In genomic region chr15:84712566-84713405, GRCm38 (mm10) we compare ENCODE assay signal across 12 mouse cellular contexts. TPM values are rescaled to one million over a fixed set of nuclear protein-coding genes. Genes with fewer than 3 reads are reported as not detected.
A peak's percentile ranks its signal among the peaks of the same experiment; 100 is the strongest.
DNase-seq lines count a peak whose midpoint lies in the region; ATAC-seq and TF ChIP-seq lines count a peak whose summit lies in the region.
"Had no signal": no experiment of that assay in that cellular context is flagged by ENCODE, and none has a peak within 500 bp of the region (broad histone marks: within the 10 kb centered on the region; RNA-seq: fewer than 3 reads in every experiment).

No protein-coding gene starts in this region.

- peak; percentile 57 for ATAC-seq in intestine, embryonic 15.5 days
- ATAC-seq in inflammation-experienced regulatory T-cells, adult 6 months = no peak

- H3K27ac ChIP-seq in gastrocnemius, adult 2 months = peak overlapping the region; percentile 88
- peak overlapping the region; percentile 87 for H3K27ac ChIP-seq in heart, adult 2 months
- peak overlapping the region; percentile 76 for H3K27ac ChIP-seq in intestine, embryonic 15.5 days
- H3K27ac ChIP-seq: forebrain, embryonic 12.5 days had no signal

- no peaks in the 10 kb centered on the region for H3K27me3 ChIP-seq in heart, adult 2 months (ENCODE audit: control insufficient read depth, insufficient read depth, low read length)
- no peaks in the 10 kb centered on the region for H3K27me3 ChIP-seq in intestine, embryonic 15.5 days (replicated peaks)

- no peak overlapping the region; the same call in 1 of the 2 replicates for H3K9ac ChIP-seq in heart, adult 2 months (ENCODE audit: low read depth, low read length)
- H3K9ac ChIP-seq in intestine, embryonic 15.5 days = no peak overlapping the region
- H3K9ac ChIP-seq: forebrain, embryonic 12.5 days had no signal

- 24% methylated on average over 14 of the region's 14 CpGs for WGBS in heart, adult 2 months
- 47% methylated on average over 14 of the region's 14 CpGs for WGBS in intestine, embryonic 15.5 days

- TF ChIP-seq POLR2A in heart, adult 2 months (IDR thresholded peaks at IDR 0.05; ENCODE audit: insufficient read depth, low read depth, low read length) = peak; percentile 45; the same call in 1 of the 2 replicates

- 0 out of 2 replicates have a peak, but pooled peaks have one; percentile 30 for TF ChIP-seq EP300 in heart, adult 2 months (IDR thresholded peaks at IDR 0.05; ENCODE audit: insufficient read depth, low read depth, low read length)

- H3K4me3 ChIP-seq in gastrocnemius, adult 2 months = no peak overlapping the region
- no peak overlapping the region for H3K4me3 ChIP-seq in heart, adult 2 months
- H3K4me3 ChIP-seq in intestine, embryonic 15.5 days (replicated peaks) = no peak overlapping the region
- H3K4me3 ChIP-seq: forebrain, embryonic 12.5 days had no signal

- intact Hi-C loops in gastrocnemius, adult 2 months (cut with DNase I) = no loop called here
- intact Hi-C loops in gastrocnemius, postnatal 36 days (cut with DNase I) = no loop called here
- intact Hi-C loops in heart, adult 2 months (cut with DNase I) = loop anchor here (5.0 to 10.0 kb wide), 2 partner anchors 40 to 142 kb away; partner anchors contain the start of gene Phf21b

- DNase-seq in gastrocnemius, adult 2 months = no peak
- DNase-seq in gastrocnemius, postnatal 36 days = no peak
- DNase-seq in ES-CJ7 (ENCODE audit: low read depth, low spot score) = peak; percentile 54
- DNase-seq in heart, adult 2 months = peak; percentile 50 to 58
- no peak for DNase-seq in urinary bladder, postnatal 25 days (ENCODE audit: low spot score)
- DNase-seq in spleen, postnatal 14 days (ENCODE audit: low spot score in 2 of 2) = no peak
- DNase-seq: cerebellum, adult 8-10 months; left cerebral cortex, postnatal 4 days had no signal

- TF ChIP-seq CTCF in gastrocnemius, adult 2 months (IDR thresholded peaks at IDR 0.05) = no peak
- TF ChIP-seq CTCF in heart, adult 2 months (IDR thresholded peaks at IDR 0.05) = no peak

- H3K4me2 ChIP-seq in intestine, embryonic 15.5 days (replicated peaks) = peak overlapping the region; percentile 3
- H3K4me2 ChIP-seq: forebrain, embryonic 12.5 days had no signal

- peaks cover 20% of the 10 kb centered on the region for H3K4me1 ChIP-seq in heart, adult 2 months (ENCODE audit: control insufficient read depth, insufficient read depth, low read length)
- H3K4me1 ChIP-seq in intestine, embryonic 15.5 days (replicated peaks) = peaks cover 19% of the 10 kb centered on the region

- H3K79me2 ChIP-seq in heart, adult 2 months (replicated peaks; ENCODE audit: control insufficient read depth, insufficient read depth, low read length) = no peaks in the 10 kb centered on the region

- no peaks in the 10 kb centered on the region for H3K36me3 ChIP-seq in heart, adult 2 months (ENCODE audit: control insufficient read depth, insufficient read depth, low read length)
- no peaks in the 10 kb centered on the region for H3K36me3 ChIP-seq in intestine, embryonic 15.5 days
- H3K36me3 ChIP-seq: forebrain, embryonic 12.5 days had no signal

- no peaks in the 10 kb centered on the region for H3K9me3 ChIP-seq in intestine, embryonic 15.5 days
- H3K9me3 ChIP-seq: forebrain, embryonic 12.5 days had no signal

RNA-seq across cellular contexts. Expression of gene Arhgap8, which starts 7.1 kb away (rescaled TPM):
- under 1 TPM in 1 of 2 experiments, not detected in 1; 0.25 TPM for total RNA-seq in gastrocnemius, adult 2 months (2021)
- under 1 TPM; 0.17 to 0.38 TPM for total RNA-seq in gastrocnemius, postnatal 36 days (2021)
- 1 to 10 TPM in 1 of 2 experiments, under 1 TPM in 1; 0.70 to 1.5 TPM for total RNA-seq in heart, adult 2 months (2021)
- polyA plus RNA-seq in heart, adult 2 months (2012; rRNA removed) = 1.7 and 1.9 TPM in 2 replicates
- polyA plus RNA-seq in intestine, embryonic 15.5 days (2015; fragmentation: Nextera tagmentation; extraction: Ambion mirVana) = 12.5 and 14.1 TPM in 2 replicates
- under 1 TPM in 1 of 3 experiments, not detected in 2; 0.24 TPM for polyA plus RNA-seq in inflammation-experienced regulatory T-cells, adult 6 months (2017; shearing (Covaris generic))
- polyA plus RNA-seq: C2C12 had no signal

RNA-seq across cellular contexts. Expression of gene Prr5, which starts 43.4 kb away (rescaled TPM):
- 1 to 10 TPM; 3.0 to 4.3 TPM for total RNA-seq in gastrocnemius, adult 2 months (2021)
- total RNA-seq in gastrocnemius, postnatal 36 days (2021) = 1 to 10 TPM; 3.4 to 3.5 TPM
- total RNA-seq in heart, adult 2 months (2021) = 1 to 10 TPM; 2.8 to 4.9 TPM
- 5.9 and 8.1 TPM in 2 replicates for polyA plus RNA-seq in heart, adult 2 months (2012; rRNA removed)
- 65.4 and 71.3 TPM in 2 replicates for polyA plus RNA-seq in intestine, embryonic 15.5 days (2015; fragmentation: Nextera tagmentation; extraction: Ambion mirVana)
- 1 to 10 TPM in 1 of 3 experiments, not detected in 2; 1.5 TPM for polyA plus RNA-seq in inflammation-experienced regulatory T-cells, adult 6 months (2017; shearing (Covaris generic))

Comparison
In these comparisons a context has a peak if more than half of its experiments do, and no peak if none do; other contexts are left out.
1. DNase-seq: peak in ES-CJ7 (single experiment) and heart, adult 2 months (2 of 2); none in gastrocnemius, adult 2 months (single experiment), gastrocnemius, postnatal 36 days (0 of 2), urinary bladder, postnatal 25 days (single experiment) and spleen, postnatal 14 days (0 of 2).
2. Peak in every context shown above with its lines, with median percentiles within 50 percentile points of each other: H3K27ac ChIP-seq.